Mouse (Mus musculus): ENCODE data around the gene Tmem94. TPM values are rescaled to one million over a fixed set of nuclear protein-coding genes. Genes with fewer than 3 reads are reported as not detected.

The Tmem94 gene
- total and polyA plus RNA-seq, 2 experiments, result 11.0 to 41.9 TPM

- WGBS, result 10% methylated on average over 9 of the region's 9 CpGs
- Histone ChIP-seq H3K4me1 (ENCODE audit: control insufficient read depth, insufficient read depth, low read length) (peaks cover 18% of the 10 kb centered on the region), H3K79me2 (ENCODE audit: control insufficient read depth, insufficient read depth, low read length) (no peaks in the 10 kb centered on the region), H3K9ac (ENCODE audit: low read depth, low read length) (no peak overlapping the region), H3K4me3 (ENCODE audit: insufficient read depth, low read depth, low read length) (no peak overlapping the region), H3K36me3 (ENCODE audit: control insufficient read depth, insufficient read depth, low read length) (no peaks in the 10 kb centered on the region), H3K27ac (replicated peaks; ENCODE audit: insufficient read depth, low read depth, low read length) (peak overlapping the region; percentile 22), H3K27me3 (ENCODE audit: control insufficient read depth, insufficient read depth, low read length) (no peaks in the 10 kb centered on the region)
- TF ChIP-seq POLR2A (IDR thresholded peaks at IDR 0.05; ENCODE audit: extremely low read depth, insufficient read depth, low read length) (no peak), CTCF (IDR thresholded peaks at IDR 0.05; ENCODE audit: low read depth, low read length) (no peak)
- DNase-seq (ENCODE audit: extremely low read depth, low read depth, low spot score), result peak; percentile 83
Measured at GRCm38 (mm10) chr11:115779038-115779571, 13.9 kb downstream of the Tmem94 start.

GRCm38 (mm10) chr11:115780141-115781070, 15.2 kb downstream of the Tmem94 start:
- no peak overlapping the region for H3K9ac ChIP-seq (ENCODE audit: low read depth, low read length)
- 78% methylated on average over 20 of the region's 20 CpGs for WGBS
- no peak overlapping the region for H3K27ac ChIP-seq (replicated peaks; ENCODE audit: insufficient read depth, low read depth, low read length)
- H3K27me3 ChIP-seq (ENCODE audit: control insufficient read depth, insufficient read depth, low read length), result no peaks in the 10 kb centered on the region
- peaks cover 18% of the 10 kb centered on the region for H3K4me1 ChIP-seq (ENCODE audit: control insufficient read depth, insufficient read depth, low read length)
- DNase-seq (ENCODE audit: extremely low read depth, low read depth, low spot score), result no peak
- H3K36me3 ChIP-seq (ENCODE audit: control insufficient read depth, insufficient read depth, low read length), result no peaks in the 10 kb centered on the region
- H3K4me3 ChIP-seq (ENCODE audit: insufficient read depth, low read depth, low read length), result no peak overlapping the region
- H3K79me2 ChIP-seq (ENCODE audit: control insufficient read depth, insufficient read depth, low read length), result no peaks in the 10 kb centered on the region
- TF ChIP-seq POLR2A (IDR thresholded peaks at IDR 0.05; ENCODE audit: extremely low read depth, insufficient read depth, low read length), result no peak
- TF ChIP-seq CTCF (IDR thresholded peaks at IDR 0.05; ENCODE audit: low read depth, low read length), result no peak

GRCm38 (mm10) chr11:115786473-115786872, 21.2 kb downstream of the Tmem94 start:
- Histone ChIP-seq H3K79me2 (ENCODE audit: control insufficient read depth, insufficient read depth, low read length) (no peaks in the 10 kb centered on the region), H3K27ac (replicated peaks; ENCODE audit: insufficient read depth, low read depth, low read length) (no peak overlapping the region), H3K9ac (ENCODE audit: low read depth, low read length) (no peak overlapping the region), H3K27me3 (ENCODE audit: control insufficient read depth, insufficient read depth, low read length) (no peaks in the 10 kb centered on the region), H3K36me3 (ENCODE audit: control insufficient read depth, insufficient read depth, low read length) (peaks cover 1% of the 10 kb centered on the region; the same call in 1 of the 2 replicates), H3K4me3 (ENCODE audit: insufficient read depth, low read depth, low read length) (no peak overlapping the region), H3K4me1 (ENCODE audit: control insufficient read depth, insufficient read depth, low read length) (no peaks in the 10 kb centered on the region)
- TF ChIP-seq POLR2A (IDR thresholded peaks at IDR 0.05; ENCODE audit: extremely low read depth, insufficient read depth, low read length) (no peak), CTCF (IDR thresholded peaks at IDR 0.05; ENCODE audit: low read depth, low read length) (no peak)
- DNase-seq (ENCODE audit: extremely low read depth, low read depth, low spot score), result no peak
- WGBS, result 90% methylated on average over 6 of the region's 6 CpGs

- no peak overlapping the region for H3K9ac ChIP-seq (ENCODE audit: low read depth, low read length)
- H3K27ac ChIP-seq (replicated peaks; ENCODE audit: insufficient read depth, low read depth, low read length), result no peak overlapping the region
- TF ChIP-seq CTCF (IDR thresholded peaks at IDR 0.05; ENCODE audit: low read depth, low read length) (no peak), POLR2A (IDR thresholded peaks at IDR 0.05; ENCODE audit: extremely low read depth, insufficient read depth, low read length) (no peak)
- no peaks in the 10 kb centered on the region for H3K4me1 ChIP-seq (ENCODE audit: control insufficient read depth, insufficient read depth, low read length)
- H3K27me3 ChIP-seq (ENCODE audit: control insufficient read depth, insufficient read depth, low read length), result no peaks in the 10 kb centered on the region
- peaks cover 1% of the 10 kb centered on the region; the same call in 1 of the 2 replicates for H3K36me3 ChIP-seq (ENCODE audit: control insufficient read depth, insufficient read depth, low read length)
- WGBS, result 96% methylated on average over 7 of the region's 7 CpGs
- H3K4me3 ChIP-seq (ENCODE audit: insufficient read depth, low read depth, low read length), result no peak overlapping the region
- H3K79me2 ChIP-seq (ENCODE audit: control insufficient read depth, insufficient read depth, low read length), result no peaks in the 10 kb centered on the region
- no peak for DNase-seq (ENCODE audit: extremely low read depth, low read depth, low spot score)
Measured at GRCm38 (mm10) chr11:115789787-115790186, 24.6 kb downstream of the Tmem94 start.

GRCm38 (mm10) chr11:115791919-115792318, 26.7 kb downstream of the Tmem94 start:
- TF ChIP-seq POLR2A (IDR thresholded peaks at IDR 0.05; ENCODE audit: extremely low read depth, insufficient read depth, low read length) (no peak), CTCF (IDR thresholded peaks at IDR 0.05; ENCODE audit: low read depth, low read length) (no peak)
- 97% methylated on average over 16 of the region's 16 CpGs for WGBS
- no peaks in the 10 kb centered on the region for H3K79me2 ChIP-seq (ENCODE audit: control insufficient read depth, insufficient read depth, low read length)
- no peaks in the 10 kb centered on the region for H3K27me3 ChIP-seq (ENCODE audit: control insufficient read depth, insufficient read depth, low read length)
- H3K9ac ChIP-seq (ENCODE audit: low read depth, low read length), result no peak overlapping the region
- no peaks in the 10 kb centered on the region for H3K4me1 ChIP-seq (ENCODE audit: control insufficient read depth, insufficient read depth, low read length)
- no peak overlapping the region for H3K27ac ChIP-seq (replicated peaks; ENCODE audit: insufficient read depth, low read depth, low read length)
- DNase-seq (ENCODE audit: extremely low read depth, low read depth, low spot score), result no peak
- H3K36me3 ChIP-seq (ENCODE audit: control insufficient read depth, insufficient read depth, low read length), result peaks cover 1% of the 10 kb centered on the region; the same call in 1 of the 2 replicates
- no peak overlapping the region for H3K4me3 ChIP-seq (ENCODE audit: insufficient read depth, low read depth, low read length)
